ENCODE assay signal across 7 mouse cellular contexts in the genomic region with DNA sequence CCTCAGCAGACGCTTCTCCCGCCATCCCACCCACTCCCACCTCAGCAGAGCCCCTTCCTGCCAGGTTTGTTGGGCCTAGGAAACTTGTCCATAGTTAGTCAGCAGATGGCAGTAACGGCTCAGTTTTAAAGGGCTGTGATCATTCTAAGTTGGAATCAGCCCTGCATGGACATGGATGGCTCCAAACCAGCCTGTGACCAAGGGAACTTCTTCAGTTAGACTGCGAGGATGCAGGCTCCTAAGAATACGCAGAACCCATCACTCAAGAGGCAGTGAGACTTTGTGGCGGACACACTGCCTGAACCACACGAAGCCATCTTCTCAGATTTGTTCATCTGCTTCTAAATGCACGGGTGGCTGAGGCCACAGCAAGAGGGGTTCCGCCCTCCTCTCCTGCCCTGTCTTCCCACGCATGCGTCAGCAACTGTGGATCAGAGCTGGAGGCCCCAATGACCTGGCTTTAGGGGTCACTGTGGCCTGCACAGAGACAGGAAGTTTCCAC. TPM values are rescaled to one million over a fixed set of nuclear protein-coding genes. Genes with fewer than 3 reads are reported as not detected.
DNase-seq lines count a peak whose midpoint lies in the region; ATAC-seq lines count a peak whose summit lies in the region.

No protein-coding gene starts in this region.

- no peaks in the 10 kb centered on the region for H3K27me3 ChIP-seq in intestine, embryonic 14.5 days (replicated peaks; ENCODE audit: control insufficient read depth, insufficient read depth, low read length)
- peaks cover 5% of the 10 kb centered on the region for H3K27me3 ChIP-seq in megakaryocyte, embryonic 14.5 days (replicated peaks)

- intact Hi-C loops in left cerebral cortex, postnatal 10 days (cut with DNase I) = loop anchor here (1.0 to 10.0 kb wide), 2 partner anchors 190 to 430 kb away; no protein-coding TSS in a partner anchor

- H3K36me3 ChIP-seq in intestine, embryonic 14.5 days (ENCODE audit: control insufficient read depth, insufficient read depth, low read length) = no peaks in the 10 kb centered on the region
- peaks cover 6% of the 10 kb centered on the region for H3K36me3 ChIP-seq in megakaryocyte, embryonic 14.5 days (replicated peaks; ENCODE audit: low read length)

- no peak overlapping the region for H3K4me3 ChIP-seq in intestine, embryonic 14.5 days (ENCODE audit: low read depth, low read length)
- H3K4me3 ChIP-seq in megakaryocyte, embryonic 14.5 days (replicated peaks) = peak overlapping the region; percentile 18

- no peaks in the 10 kb centered on the region; the same call in 1 of the 2 replicates for H3K4me1 ChIP-seq in intestine, embryonic 14.5 days (replicated peaks; ENCODE audit: control insufficient read depth, insufficient read depth, low read length)
- H3K4me1 ChIP-seq in megakaryocyte, embryonic 14.5 days = peaks cover 6% of the 10 kb centered on the region

- peak; percentile 52 for DNase-seq in adrenal gland, adult 8-10 months
- DNase-seq in embryo, embryonic 10 days (ENCODE audit: low spot score) = peak; percentile 90
- DNase-seq in gastrocnemius, postnatal 4 days (ENCODE audit: low spot score in 2 of 2) = peak; percentile 27 to 46
- DNase-seq in intestine, embryonic 14.5 days (ENCODE audit: low spot score) = peak; percentile 77
- DNase-seq in left cerebral cortex, postnatal 10 days (ENCODE audit: extremely low spot score in 1 of 2, low spot score in 2 of 2) = peak; percentile 57 to 66
- peak; percentile 74 to 78 for DNase-seq in right cerebral cortex, postnatal 10 days (ENCODE audit: low spot score in 2 of 2)

- no peak overlapping the region for H3K27ac ChIP-seq in intestine, embryonic 14.5 days (ENCODE audit: low read depth)

- H3K9me3 ChIP-seq in intestine, embryonic 14.5 days (ENCODE audit: control insufficient read depth, low read length) = no peaks in the 10 kb centered on the region
- peaks cover 9% of the 10 kb centered on the region for H3K9me3 ChIP-seq in megakaryocyte, embryonic 14.5 days

- H3K4me2 ChIP-seq in intestine, embryonic 14.5 days (ENCODE audit: low read length) = 0 out of 2 replicates have a peak overlapping the region, but pooled peaks have one; percentile 20

- H3K9ac ChIP-seq in intestine, embryonic 14.5 days (ENCODE audit: low read length) = no peak overlapping the region

- 27% methylated on average over 11 of the region's 11 CpGs for WGBS in intestine, embryonic 14.5 days

- ATAC-seq in intestine, embryonic 14.5 days (replicated peaks; ENCODE audit: low FRiP score, low TSS enrichment, low read depth) = peak; percentile 78

RNA-seq across cellular contexts. Expression of a gene that starts 29.1 kb away (rescaled TPM):
- total RNA-seq in adrenal gland, adult 8-10 months (2022) = under 1 TPM in 2 of 4 experiments, not detected in 2; 0.12 to 0.22 TPM
- not detected for total RNA-seq in gastrocnemius, postnatal 4 days (2021)
- 2.9 and 3.1 TPM in 2 replicates for polyA plus RNA-seq in intestine, embryonic 14.5 days (2014; fragmentation: Nextera tagmentation; extraction: Ambion mirVana)
- total RNA-seq in left cerebral cortex, postnatal 10 days (2021) = not detected
- not detected in 2 replicates for polyA plus RNA-seq in megakaryocyte, embryonic 14.5 days (2012; ENCODE audit: insufficient read depth, low replicate concordance)

Comparison
In these comparisons a context has a peak if more than half of its experiments do, and no peak if none do; other contexts are left out.
1. DNase-seq: peak in every context shown above with its lines; median percentile 90 in embryo, embryonic 10 days; 77 in intestine, embryonic 14.5 days; 76 in right cerebral cortex, postnatal 10 days; 62 in left cerebral cortex, postnatal 10 days; 52 in adrenal gland, adult 8-10 months; 36 in gastrocnemius, postnatal 4 days.